Comparison of ENCODE assay signal across 26 mouse cellular contexts in the genomic region with DNA sequence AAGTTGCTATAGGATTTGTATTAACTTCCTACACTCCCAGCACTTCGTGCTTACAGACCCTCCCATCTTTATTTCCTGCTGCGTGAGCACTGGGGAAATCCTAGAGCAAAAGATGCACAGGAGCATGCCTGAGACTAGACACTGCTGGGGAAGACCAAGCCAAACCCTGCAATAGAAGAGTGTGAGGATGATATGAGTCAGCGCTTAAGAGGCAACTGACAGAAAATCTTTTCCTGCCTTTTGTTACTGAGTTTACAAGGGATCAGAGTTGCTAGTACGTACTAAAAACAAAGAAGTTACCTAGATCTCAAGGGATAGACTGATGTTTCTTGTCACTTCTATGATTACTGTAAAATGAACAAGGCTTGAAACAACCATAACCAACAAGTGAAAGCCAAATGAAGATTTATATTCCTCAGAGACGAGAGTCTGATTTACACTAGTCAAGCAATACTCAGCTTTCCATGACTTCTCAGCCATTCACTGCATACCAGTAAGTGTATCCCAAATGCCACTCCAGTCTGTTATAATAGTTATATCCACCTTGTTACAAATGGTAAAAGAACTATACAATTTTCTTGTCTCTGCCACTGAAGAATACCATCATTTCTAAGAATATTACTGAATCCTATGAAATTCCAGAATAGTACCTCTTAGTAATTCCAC.
"Had no signal": no experiment of that assay in that cellular context is flagged by ENCODE, and none has a peak within 500 bp of the region (broad histone marks: within the 10 kb centered on the region; RNA-seq: fewer than 3 reads in every experiment).

No protein-coding gene starts in this region.

- ATAC-seq: hindbrain, embryonic 16.5 days; inflammation-experienced regulatory T-cells, adult 6 months; intestine, embryonic 15.5 days; intestine, postnatal 0 days had no signal

- H3K36me3 ChIP-seq: hindbrain, embryonic 10.5 days; hindbrain, embryonic 12.5 days; intestine, embryonic 15.5 days; limb, embryonic 10.5 days; limb, embryonic 12.5 days; liver, embryonic 13.5 days; liver, embryonic 15.5 days had no signal

- H3K27me3 ChIP-seq: hindbrain, embryonic 12.5 days; intestine, embryonic 15.5 days; limb, embryonic 12.5 days; liver, embryonic 13.5 days; liver, embryonic 15.5 days had no signal

- H3K9ac ChIP-seq: hindbrain, embryonic 12.5 days; hindbrain, embryonic 14.5 days; intestine, embryonic 15.5 days; limb, embryonic 12.5 days; liver, embryonic 13.5 days; liver, embryonic 15.5 days had no signal

- H3K4me3 ChIP-seq: gastrocnemius, adult 2 months; hindbrain, embryonic 10.5 days; hindbrain, embryonic 12.5 days; intestine, embryonic 15.5 days; layer of hippocampus, adult 2 months; left cerebral cortex, adult 2 months; limb, embryonic 10.5 days; limb, embryonic 12.5 days; liver, embryonic 13.5 days; liver, embryonic 15.5 days had no signal

- DNase-seq: gastrocnemius, adult 2 months; gastrocnemius, postnatal 10 days; gastrocnemius, postnatal 25 days; heart, adult 18-20 months; heart, postnatal 14 days; kidney, adult 18-20 months; kidney, adult 8-10 months; kidney, postnatal 10 days; kidney, postnatal 25 days; kidney, postnatal 4 days; liver; liver, embryonic 13.5 days had no signal

- H3K4me1 ChIP-seq: hindbrain, embryonic 10.5 days; hindbrain, embryonic 12.5 days; intestine, embryonic 15.5 days; limb, embryonic 10.5 days; limb, embryonic 12.5 days had no signal

- H3K27ac ChIP-seq: gastrocnemius, adult 2 months; hindbrain, embryonic 10.5 days; hindbrain, embryonic 12.5 days; hindbrain, embryonic 14.5 days; intestine, embryonic 15.5 days; layer of hippocampus, adult 2 months; left cerebral cortex, adult 2 months; limb, embryonic 10.5 days; limb, embryonic 12.5 days; liver, embryonic 13.5 days; liver, embryonic 15.5 days had no signal

- H3K9me3 ChIP-seq: hindbrain, embryonic 10.5 days; hindbrain, embryonic 12.5 days; intestine, embryonic 15.5 days; limb, embryonic 10.5 days; limb, embryonic 12.5 days; liver, embryonic 13.5 days; liver, embryonic 15.5 days had no signal

- H3K4me2 ChIP-seq: heart, embryonic 11.5 days; hindbrain, embryonic 12.5 days; hindbrain, embryonic 14.5 days; intestine, embryonic 15.5 days; limb, embryonic 12.5 days; liver, embryonic 11.5 days; liver, embryonic 13.5 days; liver, embryonic 15.5 days had no signal
